Mouse (Mus musculus): ENCODE results near the gene Camkmt.

- TF ChIP-seq CTCF (IDR thresholded peaks at IDR 0.05; ENCODE audit: extremely low read depth, insufficient read length, insufficient replicate concordance, low read depth, low read length), result no peak
- TF ChIP-seq POLR2A (IDR thresholded peaks at IDR 0.05; ENCODE audit: low read depth, low read length), result no peak
Observed at GRCm38 (mm10) chr17:85406195-85406594, 315.8 kb downstream of the Camkmt start.

Measured in small intestine, adult 2 months (tissue).